Mouse (Mus musculus): ENCODE measurements at regions not wholly inside any gene's neighbourhood (a gene's known extent, or its start where the extent isn't known, plus 50 kb on each side); places are given as distances from the start of the nearest gene placed in this dataset.

GRCm38 (mm10) chr4:99511993-99512392 is 144.1 kb upstream of the Foxd3 start:
- DNase-seq, result no peak

- no peak for DNase-seq
These were observed 139.2 kb upstream of the Foxd3 start for GRCm38 (mm10) chr4:99516883-99517282.

DNA sequence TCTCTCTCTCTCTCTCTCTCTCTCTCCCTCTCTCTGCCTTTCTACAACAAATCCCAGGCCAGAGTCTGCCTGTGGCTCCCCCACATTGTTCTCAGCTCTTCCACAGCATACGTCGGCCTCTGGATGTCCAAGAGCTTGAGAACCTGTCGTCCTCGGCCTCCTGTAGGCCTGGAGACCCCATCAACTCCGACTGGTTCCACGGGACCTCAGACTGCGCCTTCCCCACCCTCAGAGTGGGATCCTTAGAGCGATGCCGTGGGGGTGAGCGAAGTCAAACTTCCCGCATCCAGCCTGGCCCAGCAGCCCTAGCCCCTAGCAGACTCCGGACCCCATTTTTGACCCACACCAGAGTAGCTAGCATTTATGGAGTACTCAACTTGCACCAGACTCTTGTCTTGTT is 128.7 kb upstream of the Foxd3 start:
- no peak for DNase-seq

- no peak for DNase-seq
These were observed 112.1 kb upstream of the Foxd3 start for GRCm38 (mm10) chr4:99544014-99544413.

- DNase-seq, result no peak
These were observed 110.4 kb upstream of the Foxd3 start for GRCm38 (mm10) chr4:99545742-99546141.

DNA sequence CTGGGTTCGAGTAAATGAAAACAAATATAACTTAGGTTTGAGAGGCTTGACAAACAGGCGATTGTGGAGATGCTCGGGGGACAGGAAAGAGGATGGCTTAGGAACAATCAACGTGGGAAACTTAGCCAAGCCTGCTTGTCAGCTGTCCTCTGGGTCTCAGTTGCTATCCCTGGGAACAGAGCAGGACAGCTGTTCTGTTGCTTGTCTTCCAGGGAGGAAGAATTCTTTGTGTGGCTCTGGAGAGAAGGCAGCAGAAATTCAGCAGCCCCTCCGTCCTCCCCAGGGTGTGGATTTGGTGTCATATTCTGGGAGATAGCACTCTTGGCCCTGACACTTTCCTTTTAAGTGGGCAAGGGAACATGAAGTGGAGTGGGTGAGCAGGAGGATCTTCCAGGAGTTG is 98.1 kb upstream of the Foxd3 start:
- no peak for DNase-seq

GRCm38 (mm10) chr4:99560604-99561003 is 95.5 kb upstream of the Foxd3 start:
- no peak for DNase-seq

- peak; percentile 38 to 44 for DNase-seq
These were observed 94.6 kb upstream of the Foxd3 start for GRCm38 (mm10) chr4:99561506-99561937.

GRCm38 (mm10) chr4:99565401-99565800 is 90.7 kb upstream of the Foxd3 start:
- no peak for DNase-seq

DNA sequence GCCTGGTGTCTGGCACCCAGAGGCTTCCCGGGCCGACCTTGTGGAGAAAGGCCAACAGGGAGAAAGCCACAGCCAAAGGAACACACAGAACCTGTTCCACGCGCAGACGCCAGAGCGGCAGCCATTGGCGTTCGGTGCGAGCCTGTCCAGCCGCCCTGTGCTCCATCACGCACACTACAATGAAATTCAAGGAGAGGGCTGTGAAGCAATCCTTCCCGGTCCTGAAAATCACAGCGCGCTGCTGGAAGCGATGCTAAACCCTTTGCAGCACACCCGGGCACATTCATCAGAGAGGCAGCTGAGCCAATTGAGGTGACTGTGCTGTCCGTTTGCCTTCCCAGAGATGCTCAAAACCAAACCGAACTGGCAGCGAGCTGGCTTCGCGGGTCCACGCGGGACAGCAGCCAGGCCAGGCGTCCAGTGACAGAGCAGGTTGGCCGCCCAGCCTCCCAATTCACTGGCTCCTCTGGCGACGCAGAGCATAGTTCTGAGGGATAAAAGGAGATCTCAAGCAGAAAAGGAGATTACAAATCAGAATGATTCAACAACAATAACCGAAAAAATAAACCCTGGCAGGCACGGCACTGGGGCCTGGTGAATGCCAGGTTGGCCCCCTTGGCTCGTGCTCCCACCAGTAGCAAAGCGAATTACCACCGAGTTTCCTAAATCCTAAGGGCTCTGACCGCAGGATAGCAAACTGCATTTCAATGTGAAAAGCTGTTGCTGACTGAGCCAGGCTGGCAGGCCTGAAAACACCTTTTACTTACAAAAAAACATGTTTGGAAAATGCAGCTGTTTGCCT is 83.1 kb upstream of the Foxd3 start:
- peak; percentile 21 to 37 for DNase-seq

DNA sequence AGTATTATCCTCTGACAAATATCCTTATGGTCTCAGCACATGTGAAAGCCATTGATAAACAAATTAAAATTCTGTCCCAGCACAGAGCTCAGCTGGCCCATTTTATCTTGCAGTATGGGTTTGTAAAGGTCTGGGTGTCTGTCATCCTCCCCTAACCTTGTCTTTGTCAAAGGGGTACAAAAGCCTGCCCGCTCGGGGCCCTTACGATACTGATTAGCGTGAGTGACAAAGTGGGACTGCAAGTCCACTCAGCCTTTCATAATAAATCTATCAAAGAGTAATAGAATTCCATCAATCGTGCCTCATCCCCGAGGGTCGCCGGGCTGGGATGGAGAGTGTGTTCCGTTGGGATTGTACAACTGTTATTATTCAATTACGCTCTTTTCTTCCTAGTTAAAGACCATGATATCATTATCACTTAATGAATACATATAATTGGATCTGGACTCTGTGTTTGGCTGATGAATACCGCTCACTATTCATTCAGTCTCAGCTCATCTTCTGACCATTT is 82.0 kb upstream of the Foxd3 start:
- peak in 1 of 2 experiments; percentile 45 for DNase-seq

GRCm38 (mm10) chr4:99574984-99575383 is 81.1 kb upstream of the Foxd3 start:
- no peak for DNase-seq

DNA sequence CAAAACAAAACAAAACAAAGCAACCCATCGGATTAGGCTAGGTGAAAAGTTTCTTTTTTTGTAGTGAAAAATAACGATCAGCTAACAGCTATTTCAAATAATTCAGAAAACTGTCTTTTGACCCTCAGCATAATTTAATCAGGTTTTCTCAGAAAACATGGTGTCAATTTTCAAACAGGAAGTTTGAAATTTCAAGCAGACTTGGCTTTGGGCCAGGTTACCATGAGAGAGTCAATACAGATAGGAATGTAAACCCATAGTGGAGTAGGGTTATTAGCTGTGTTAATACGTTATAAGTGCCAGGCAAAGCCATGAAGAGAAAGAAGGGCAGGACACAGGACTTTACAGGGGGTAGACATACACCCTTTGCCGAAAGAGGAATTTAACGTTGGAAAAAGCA is 58.3 kb upstream of the Foxd3 start:
- DNase-seq, result no peak

GRCm38 (mm10) chr4:99600741-99601140 is 55.4 kb upstream of the Foxd3 start:
- no peak for DNase-seq

DNA sequence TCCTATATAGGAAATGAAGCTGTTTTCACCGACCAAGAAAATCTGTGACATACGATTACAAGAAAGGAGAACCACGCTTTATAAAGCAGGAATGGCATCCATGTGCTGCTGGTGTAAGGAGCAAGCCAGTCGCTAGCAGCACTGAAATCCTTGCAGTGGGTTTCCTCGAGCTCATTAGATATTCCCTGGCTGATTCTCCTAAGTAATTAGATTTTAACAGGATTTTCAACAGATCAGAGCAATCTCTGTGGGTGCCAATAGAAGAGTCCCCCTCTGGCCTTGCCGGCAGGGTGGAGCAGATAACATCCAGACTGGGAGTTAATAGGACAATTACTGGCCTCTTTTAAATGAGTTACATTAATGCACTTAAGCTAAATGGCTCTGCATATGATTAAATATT is 54.6 kb upstream of the Foxd3 start:
- no peak for DNase-seq
